Mouse (Mus musculus) spleen, postnatal 10 days (tissue): Measurements from ENCODE around the gene Wnt3.

Source experiments
- DNase-seq, 2 experiments: peaks; one replicate each; pipeline ENCODE4 v3.0.0; 2021 to 2022; ENCODE audit warnings: low spot score in 2 of 2

Wnt3 gene

DNA sequence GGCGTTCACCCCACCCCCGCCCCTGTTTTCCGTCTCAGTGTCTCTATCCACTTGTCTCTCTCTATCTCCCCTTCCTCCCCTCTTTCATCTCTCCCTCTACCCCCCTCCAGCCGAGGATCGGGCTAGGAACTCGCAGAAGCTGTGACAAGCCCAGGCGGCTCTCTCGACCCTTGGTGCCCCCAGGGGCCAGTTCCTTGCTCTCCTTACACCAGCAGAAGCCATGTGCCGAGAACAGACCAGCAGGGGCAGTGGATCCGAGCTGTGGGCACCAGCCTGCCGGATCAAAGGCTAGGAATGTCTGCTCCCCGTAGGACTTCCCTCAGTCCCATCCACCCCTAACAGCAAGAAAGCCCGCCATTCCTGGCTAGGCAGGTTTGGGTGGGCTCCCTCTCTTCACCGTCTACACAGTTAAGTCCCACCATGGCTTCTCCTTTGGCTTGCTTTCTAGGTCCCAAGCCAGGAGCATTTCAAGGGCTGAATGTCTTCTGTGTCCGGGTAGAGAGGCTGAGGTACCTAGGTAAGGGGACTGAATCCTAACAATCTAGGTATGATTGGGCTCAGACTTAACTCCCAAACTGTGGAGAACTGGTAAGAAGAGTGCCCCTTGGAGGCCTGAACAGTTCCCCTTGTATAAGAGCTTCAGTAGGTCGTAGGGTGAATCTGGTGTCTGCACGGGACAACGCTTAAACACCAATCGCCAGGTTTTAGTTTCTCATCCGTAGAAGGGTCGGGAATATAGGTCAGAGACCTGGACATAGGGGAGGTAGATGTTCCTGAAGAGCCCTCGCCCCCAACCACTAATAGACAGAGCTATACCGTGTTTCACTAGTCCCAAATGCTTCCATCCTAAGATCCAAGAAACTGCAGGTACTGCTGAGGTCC lies 1.2 kb upstream of the Wnt3 start:
- no peak for DNase-seq

DNA sequence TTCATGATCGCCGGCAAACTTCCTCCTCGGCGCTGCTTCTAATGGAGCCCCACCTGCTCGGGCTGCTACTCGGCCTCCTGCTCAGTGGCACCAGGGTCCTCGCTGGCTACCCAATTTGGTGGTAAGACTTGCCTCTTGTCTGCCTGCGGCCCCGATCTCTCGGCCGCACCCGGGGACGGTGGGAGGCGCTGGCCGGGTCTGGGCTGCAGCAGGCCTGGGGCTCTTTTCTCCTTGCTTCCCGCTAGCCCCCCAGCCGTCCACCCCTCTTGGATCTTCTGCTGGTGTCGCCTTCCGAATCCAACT lies 229 bp downstream of the Wnt3 start:
- no peak for DNase-seq

DNA sequence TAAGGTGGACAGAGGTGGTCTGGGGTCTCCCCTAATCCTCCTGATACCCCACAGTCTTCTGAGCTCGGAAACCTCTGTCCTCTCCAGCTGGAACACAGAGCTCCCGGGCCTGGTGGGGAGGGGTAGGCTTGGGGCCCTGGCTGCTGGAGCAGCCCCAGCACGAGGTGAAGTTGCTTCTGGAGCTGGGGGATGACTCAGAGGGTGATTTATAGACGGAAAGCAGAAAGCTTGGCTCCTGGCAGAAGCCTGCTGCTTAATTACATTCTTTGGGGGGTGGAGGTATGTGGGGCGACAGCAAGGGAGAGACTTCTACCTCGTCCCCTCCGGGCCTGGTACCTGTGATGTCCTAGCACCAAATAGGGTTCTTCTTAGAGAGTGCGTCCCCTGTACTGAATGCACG lies 6.2 kb downstream of the Wnt3 start:
- no peak for DNase-seq

DNA sequence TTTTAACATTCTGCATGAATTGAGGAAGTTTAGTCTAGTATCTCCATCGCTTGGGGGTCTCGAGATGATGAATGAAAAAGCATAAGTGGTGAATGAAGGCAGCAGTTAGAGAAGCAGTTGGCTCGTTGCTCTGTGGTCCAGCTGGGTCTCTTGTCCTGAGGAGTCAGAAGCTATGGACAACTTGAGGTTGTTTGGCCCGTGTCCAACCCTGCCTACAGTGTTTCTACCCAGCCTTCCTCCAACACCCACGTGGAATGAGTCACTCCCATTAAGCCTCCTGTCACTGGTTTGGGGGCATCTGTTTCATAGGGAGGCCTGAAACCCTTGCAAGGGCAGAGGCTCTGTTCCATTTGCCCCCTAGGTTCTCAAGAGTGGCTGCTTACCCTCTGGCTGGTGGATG lies 16.0 kb downstream of the Wnt3 start:
- DNase-seq = no peak

DNA sequence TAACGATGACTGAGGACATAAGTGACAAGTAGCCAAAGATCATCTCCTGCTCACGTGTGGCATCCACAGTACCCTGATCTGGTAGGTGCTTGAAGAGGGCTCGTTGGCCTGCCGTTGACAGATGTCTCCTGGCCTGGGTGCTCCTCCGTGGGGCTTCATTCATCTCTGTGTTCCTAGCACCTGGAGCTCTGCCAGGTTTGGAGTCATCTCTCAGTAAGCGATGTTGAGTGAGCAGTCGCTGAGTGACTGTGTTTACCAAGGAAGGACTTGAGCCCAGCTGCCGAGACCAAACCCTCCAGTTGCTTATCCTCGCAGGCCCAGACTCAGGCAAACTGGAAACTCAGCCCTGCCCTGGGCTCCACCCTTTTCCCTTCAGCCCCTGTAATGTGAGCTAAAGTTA lies 27.2 kb downstream of the Wnt3 start:
- DNase-seq = no peak

DNA sequence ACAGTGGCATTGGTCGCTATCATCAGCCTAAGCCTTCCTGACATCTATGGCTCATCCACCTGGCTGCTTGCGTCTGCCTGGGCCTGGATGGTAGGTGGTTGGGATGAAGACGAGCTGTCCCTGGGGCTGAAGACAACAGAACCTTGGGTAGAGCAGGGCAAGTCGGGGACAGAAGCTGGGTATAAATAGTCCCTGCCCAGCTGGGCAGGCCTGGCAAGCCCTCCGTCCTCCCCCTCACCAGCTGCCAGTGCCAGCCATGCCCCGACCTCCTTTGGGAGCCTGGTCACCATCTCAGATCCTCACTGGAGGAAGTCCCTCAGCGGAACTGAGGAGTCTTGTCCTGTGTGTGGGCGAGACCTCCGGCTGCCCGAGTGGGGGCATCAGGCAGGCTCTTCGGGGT lies 30.2 kb downstream of the Wnt3 start:
- no peak for DNase-seq

DNA sequence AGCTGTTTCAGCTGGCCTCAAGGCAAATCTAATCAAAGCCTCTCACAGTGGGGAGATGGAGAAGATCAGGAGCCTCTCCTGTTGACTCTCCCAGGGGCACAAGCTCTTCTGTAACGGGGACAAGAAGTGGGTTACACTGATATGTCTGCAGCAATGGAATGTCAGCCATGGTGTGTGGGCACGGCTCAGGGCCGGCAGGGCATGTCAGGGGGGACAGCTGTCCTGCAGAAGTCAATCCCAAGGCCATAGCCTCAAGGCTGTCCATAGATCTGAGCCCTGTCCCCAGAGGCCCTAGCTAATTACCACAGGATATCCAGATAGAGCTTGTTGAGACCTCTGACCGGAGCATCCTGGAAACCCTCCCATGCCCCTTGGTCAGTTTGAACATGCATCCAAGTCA lies 30.9 kb downstream of the Wnt3 start:
- DNase-seq = no peak

DNA sequence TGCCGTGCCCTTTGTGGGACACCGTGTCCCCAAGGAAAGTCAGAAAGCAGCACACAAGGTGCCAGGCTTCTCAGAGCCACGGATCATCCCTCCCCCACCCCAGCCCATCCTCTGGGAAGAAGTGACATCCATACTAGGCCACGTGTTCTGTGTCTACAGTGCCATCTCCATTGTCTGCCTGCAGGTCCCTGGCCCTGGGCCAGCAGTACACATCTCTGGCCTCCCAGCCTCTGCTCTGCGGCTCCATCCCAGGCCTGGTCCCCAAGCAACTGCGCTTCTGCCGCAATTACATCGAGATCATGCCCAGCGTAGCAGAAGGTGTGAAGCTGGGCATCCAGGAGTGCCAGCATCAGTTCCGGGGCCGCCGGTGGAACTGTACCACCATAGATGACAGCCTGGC lies 34.0 kb downstream of the Wnt3 start:
- no peak for DNase-seq

DNA sequence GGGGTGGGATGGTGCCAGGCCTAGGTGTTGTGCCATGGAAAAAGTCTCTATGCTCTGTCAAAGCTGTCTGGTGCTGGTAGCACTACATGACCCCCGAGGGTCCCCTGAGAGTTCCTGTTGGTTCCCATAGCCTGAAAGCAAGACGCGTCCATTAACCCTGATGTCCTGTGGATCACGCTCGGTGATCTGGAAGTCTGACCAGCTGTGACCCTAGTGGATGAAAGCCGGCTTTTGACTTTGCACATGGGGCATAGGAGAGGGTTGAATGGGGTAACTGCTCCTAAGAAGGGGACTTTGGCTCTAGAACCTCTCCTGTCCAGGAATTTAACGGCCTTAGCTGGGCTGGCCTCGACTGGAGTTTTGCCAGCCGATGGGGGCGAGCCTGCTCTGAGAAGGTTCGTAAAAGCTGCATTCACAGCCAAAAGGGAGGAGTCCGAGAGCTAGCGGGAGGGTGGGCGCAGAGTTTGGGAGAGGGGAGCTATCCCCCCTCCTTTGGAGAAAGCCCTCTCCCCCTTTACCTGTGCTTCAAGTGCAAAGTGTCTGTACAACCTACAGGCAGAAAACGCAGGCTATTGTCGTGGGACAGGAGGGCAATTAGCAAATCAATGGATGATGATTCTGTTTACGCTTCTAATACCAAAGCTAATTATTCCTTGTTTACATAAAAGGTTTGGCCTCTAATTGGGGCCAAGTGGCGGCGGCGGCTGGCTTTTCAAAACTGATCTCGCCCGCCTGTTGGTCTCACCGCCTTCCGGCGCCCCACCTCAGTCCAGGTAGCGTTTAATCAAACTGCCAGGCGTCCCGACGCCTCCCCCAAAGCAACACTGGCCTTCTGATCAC lies 35.0 kb downstream of the Wnt3 start:
- DNase-seq = no peak

DNA sequence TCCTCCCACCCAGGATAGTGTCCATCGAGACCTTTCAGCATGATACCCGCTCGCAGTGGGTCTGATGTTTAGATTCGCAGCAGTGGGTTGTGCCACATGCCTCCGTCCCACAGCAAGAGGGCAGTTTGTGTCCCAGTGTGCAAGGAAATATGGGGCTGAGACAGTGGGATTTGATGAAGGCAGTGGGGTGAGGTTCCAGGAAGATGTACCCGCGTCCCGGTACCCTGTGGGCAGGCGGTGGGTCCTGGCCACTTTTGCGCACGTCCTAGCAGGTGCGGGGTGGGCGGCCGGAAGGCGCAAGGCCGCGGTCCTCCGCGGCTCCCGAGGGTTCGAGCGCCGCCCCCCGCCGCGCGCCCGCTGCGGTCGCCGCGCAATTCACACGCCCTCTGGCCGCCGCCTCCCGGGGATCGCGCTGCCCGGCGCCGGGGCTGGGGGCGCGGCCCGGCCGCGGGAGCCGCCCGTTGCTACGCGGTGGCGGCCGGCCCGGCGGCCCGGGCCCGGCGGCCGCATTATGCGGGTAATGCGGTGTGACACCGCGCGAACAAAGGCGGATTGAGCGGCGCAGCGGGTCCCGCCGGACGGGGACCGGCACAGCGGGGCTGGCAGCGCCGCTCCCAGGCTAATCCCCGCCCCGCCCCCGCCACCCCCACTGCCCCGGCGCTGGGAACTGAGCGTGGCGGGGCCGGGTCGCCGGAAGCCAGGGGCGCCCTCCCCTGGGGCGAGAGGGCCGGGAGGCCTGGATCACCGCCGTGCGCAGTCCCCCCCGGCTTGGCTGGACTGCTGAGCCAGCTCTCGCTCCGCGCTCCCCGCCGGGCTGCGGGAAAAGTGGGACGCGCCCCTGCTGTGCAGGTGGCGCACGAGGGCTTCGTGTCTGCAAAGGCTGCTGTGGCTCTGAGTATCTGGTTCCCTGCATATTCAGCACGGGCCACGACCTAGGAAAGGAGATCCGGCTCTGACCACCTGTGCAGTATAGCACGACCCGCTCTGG lies 36.0 kb downstream of the Wnt3 start:
- no peak for DNase-seq

DNA sequence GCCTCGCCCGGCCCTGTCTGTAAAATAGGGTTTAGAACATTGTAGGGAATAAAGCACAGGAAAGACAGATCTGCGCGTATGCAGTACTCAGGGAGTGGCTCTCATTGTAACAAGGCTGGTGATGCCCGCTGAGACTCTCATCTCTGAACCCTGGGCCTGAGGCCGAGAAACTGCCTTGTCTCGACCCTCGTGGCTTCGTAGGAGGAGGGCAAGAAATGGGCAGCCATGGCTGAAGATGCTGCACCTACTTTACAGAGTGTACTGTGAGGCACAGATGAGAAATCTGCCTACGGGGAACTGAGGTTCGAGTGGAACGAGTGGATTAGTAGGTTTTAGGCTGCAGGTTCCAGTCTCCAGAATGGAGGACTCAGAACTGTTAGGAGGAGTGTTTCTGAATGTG lies 36.7 kb downstream of the Wnt3 start:
- DNase-seq = no peak

DNA sequence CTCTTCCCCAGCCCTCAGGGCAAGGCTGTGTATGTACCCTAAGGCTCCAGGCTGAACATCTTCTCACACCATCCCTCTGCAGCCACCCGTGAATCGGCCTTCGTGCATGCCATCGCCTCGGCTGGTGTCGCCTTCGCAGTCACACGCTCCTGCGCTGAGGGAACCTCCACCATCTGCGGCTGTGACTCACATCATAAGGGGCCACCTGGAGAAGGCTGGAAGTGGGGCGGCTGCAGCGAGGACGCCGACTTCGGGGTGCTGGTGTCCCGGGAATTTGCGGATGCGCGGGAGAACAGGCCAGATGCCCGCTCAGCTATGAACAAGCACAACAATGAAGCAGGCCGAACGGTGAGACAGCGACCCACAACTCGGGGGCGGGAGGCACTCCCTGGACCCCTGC lies 37.3 kb downstream of the Wnt3 start:
- no peak for DNase-seq

DNA sequence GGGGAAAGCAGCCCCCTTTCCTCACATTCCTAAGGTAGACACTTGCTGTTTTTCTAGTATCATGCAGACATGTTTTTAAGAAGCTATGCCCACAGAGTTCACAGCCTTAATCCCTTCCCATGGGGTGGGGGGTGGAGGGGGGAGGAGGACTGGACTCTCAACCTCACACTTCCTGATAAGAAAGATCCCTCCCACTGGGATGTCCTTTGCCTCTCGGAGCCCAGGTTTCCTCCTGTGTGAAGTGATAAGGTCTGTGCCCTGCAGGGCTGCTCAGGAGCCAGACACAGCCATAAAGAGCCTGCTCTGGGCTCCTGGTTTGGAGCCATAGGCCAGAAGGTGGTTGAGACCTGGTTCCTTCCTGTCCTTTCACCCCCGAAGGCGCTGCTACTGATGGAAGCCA lies 40.9 kb downstream of the Wnt3 start:
- DNase-seq = no peak

DNA sequence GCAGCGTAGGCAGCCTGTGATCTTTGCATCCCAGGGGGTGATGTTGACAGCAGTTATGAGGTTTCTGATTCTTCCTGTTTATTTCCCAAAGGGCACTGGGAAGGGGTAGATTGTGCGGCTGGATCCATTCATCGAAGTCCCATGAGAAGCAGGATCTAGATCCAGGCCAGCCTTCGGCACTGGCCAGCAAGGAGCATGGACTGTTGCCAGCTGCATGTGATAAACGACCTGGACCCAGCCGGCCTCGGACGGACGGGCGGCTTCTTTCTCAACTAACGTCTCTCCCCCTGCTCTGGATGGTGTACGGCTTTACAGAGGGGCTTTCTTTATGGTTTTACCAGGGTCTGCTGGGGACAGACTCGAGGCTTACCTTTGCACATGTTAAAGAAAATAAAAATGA lies 42.0 kb downstream of the Wnt3 start:
- no peak for DNase-seq

DNA sequence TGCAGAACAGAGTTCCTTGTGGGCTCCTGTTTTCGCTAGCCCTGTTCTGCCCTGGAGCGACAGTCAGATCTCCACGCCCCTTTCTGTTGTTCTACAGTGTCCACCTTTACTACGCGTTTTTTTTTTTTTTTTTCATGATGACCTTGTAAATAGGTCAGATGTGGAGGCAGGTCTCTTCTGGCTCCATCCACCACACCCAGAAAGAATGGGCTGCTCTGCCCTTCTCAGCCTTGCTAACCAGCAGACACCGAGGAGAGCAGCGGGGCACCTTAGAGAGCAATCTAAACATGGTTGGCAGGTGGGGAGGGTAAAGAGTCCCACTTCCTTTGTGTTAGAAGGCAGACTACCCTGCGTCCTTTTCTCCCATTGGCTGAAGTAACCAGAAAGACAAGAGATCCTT lies 42.8 kb downstream of the Wnt3 start:
- DNase-seq = no peak

DNA sequence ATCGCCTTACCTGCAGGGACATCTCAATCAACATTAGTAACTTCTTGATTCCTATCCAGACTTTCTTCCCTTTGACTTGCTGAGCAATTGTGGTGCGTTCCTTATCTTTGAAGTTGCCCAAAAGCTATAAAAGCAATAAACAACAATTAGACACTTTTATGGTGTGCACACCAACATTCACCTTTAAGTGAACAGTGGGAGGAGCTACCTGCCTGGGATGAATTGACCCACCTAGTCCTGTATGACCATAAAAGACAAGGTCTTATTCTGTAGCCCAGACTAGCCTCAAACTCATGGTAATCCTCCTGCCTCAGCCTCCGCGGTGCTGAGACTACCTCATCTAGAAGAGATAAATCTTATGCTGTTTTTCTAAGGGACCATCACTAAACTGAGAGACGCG lies 53.3 kb downstream of the Wnt3 start:
- no peak for DNase-seq

DNA sequence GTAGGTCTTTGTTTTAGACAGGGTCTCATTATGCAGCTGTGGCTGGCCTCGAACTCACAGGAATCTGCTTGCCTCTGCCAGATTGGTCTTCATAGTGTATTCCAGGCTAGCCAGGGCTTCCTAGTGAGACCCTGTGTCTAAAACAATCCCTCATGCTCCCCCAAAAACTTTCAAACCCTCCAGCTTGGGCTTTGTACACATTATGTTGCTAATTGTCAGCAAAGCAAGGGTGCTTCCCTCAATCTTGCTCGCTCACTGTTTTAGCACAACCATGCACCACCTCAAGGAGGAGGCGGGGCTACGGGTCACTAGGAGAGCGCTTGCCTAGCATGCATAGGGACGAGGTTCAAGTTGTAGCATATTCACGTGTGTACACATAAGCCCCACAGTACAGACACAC lies 54.9 kb downstream of the Wnt3 start:
- no peak for DNase-seq

DNA sequence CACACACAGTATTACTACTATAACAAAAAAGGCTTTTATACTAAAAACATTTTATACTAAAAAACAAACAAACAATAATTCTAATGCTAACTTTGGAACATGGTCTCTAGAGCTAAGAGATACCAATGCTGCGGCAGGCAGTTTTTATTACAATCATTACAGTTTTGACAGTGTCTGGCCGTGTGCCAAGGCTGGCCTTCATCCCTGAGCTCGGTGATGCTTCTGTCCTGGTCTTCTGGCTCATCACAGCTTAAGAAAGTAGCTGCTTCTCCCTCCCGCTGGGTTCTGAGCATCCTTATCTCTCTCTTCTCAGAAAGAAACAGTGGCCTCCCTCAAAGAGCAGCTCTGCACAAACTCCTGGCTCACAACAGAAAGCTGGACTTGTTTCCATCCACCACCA lies 56.0 kb downstream of the Wnt3 start:
- DNase-seq = no peak

DNA sequence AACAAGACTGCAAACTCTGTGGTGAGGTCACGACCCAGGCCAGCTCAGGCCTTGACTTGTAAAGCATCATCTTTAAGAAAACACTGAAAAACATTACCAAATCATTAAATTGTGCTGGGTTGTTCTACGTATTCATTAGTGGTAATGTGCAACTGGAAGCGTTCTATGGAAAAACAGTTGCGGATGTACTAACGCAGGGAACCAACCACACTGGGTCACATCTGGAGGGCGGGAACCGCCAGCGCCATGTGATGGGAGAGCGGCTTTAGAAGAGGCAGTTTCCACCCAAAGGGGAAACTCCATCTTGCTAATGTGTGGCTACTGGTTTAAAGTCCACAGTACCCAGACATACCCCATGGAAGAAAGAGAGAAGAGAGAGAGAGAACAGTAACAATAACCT lies 56.5 kb downstream of the Wnt3 start:
- no peak for DNase-seq

DNA sequence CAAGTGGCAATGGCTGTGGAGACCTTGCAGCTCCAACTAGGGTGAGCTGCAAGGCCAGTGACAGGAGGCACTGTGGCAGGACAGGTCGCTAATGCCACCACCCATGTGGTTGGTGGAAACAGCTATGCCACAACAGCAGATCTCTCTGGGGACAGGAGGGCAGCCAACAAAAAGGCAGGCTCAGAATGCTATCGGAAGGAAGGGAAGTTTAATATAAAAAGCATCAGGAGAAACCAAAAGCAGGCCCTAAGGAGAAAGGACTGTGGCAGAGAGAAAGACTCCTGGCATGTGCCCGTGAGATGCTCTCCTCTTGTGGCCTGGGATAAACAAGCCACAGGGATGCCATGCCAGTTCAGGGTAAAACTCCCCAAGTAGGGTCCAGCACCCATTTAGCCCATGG lies 57.8 kb downstream of the Wnt3 start:
- DNase-seq = no peak

DNA sequence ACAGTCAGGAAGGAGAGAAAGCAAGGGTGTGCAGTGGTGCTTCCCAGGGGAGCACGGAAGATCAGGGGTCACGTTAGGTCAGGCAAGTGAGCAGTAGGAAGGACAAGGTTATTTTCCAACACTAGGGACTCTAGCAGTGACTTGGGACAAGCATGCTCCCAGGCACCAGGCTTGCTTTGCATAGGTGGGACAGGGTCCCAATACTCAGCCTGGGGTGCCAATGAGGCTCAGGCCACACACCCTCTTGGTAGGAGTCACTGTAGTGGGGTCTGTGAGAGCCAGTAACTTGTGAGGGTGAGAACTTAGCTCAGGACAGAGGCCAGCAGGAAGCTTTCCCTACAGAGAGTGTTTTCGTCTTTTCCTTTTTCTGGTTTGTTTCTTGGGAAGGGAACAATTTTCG lies 58.4 kb downstream of the Wnt3 start:
- no peak for DNase-seq

DNA sequence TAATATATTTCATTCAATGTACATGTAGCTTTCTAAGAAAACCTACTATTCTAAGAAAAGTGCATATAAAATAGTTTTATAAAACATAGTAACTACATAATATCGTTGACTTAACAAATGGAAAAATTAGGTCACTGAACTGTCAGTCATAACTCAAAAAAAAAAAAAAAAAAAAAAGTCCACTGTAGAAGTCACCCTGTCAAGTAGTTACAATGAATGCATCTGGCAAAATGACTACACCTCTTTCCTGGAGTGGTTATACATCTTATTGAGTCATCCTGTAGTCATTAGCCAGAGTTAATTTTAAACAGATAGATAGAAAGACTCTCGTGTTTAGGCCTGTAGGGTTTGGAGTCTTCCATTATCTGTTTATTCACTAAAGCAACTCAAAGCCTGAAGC lies 65.0 kb downstream of the Wnt3 start:
- DNase-seq = no peak
